Mouse (Mus musculus) bone marrow, adult 2 months (tissue): ENCODE data around the gene Capn1.

Experiments used
- CTCF ChIP-seq: fragments of 200-500 bp; IDR thresholded peaks from 2 replicates; pipeline ENCODE4 v1.5.1; 2011; ENCODE audit warnings: low read length, control low read depth; ENCODE audit not compliant: control insufficient read depth, insufficient read depth
- POLR2A ChIP-seq: fragments of 200-500 bp; IDR thresholded peaks from 2 replicates; pipeline ENCODE4 v1.6.1; 2011; ENCODE audit warnings: low read depth, mild to moderate bottlenecking, control low read depth, low read length, borderline replicate concordance; ENCODE audit not compliant: control insufficient read depth

DNA sequence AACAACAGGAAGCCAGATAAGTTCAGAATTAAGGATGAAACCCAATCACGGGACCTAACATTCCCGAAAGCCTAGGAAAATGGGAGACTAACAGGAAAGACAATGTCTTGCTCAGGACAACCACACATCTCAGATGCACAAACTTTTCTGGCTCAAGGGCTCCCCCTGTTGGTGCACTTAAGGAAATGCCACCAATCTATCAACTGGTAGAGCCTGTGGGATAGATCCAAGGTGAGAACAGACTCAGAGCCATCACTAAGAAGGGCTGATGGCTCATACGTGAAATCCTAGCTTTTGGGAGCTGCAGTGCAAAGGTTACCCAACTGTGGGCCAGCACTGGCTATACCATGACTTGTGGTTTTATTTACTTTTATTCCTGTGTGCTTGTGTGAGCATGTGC is 59.0 kb downstream of the Capn1 start:
- TF ChIP-seq CTCF (peak; percentile 58), POLR2A (no peak)
